ENCODE assay signal across 23 mouse cellular contexts in the genomic region with DNA sequence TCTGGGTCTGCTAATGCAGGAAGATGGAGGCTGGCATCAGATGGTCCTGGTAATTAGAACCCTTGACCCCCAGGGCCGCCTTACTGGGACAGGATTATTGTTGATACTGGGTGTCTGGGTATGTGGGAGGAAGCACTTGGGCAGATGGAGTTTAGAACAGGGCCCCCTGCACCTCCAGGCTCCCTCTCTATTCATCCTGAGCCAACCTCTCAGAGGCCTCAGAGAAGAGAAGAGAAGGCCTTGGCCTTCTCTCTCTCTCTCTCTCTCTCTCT. TPM values are rescaled to one million over a fixed set of nuclear protein-coding genes. Genes with fewer than 3 reads are reported as not detected.
A peak's percentile ranks its signal among the peaks of the same experiment; 100 is the strongest.
DNase-seq lines count a peak whose midpoint lies in the region; ATAC-seq and TF ChIP-seq lines count a peak whose summit lies in the region.
"Had no signal": no experiment of that assay in that cellular context is flagged by ENCODE, and none has a peak within 500 bp of the region (broad histone marks: within the 10 kb centered on the region; RNA-seq: fewer than 3 reads in every experiment).

No protein-coding gene starts in this region.

- no peak overlapping the region for H3K9ac ChIP-seq in forebrain, embryonic 15.5 days (replicated peaks)
- no peak overlapping the region for H3K9ac ChIP-seq in forebrain, postnatal 0 days
- no peak overlapping the region for H3K9ac ChIP-seq in kidney, postnatal 0 days (ENCODE audit: low read depth, low read length)
- H3K9ac ChIP-seq in kidney, embryonic 16.5 days (replicated peaks; ENCODE audit: low read length) = no peak overlapping the region
- H3K9ac ChIP-seq: embryonic facial prominence, embryonic 13.5 days; liver, embryonic 14.5 days; lung, embryonic 15.5 days had no signal

- ATAC-seq in forebrain, embryonic 15.5 days (replicated peaks) = 0 out of 2 replicates have a peak, but pooled peaks have one; percentile 30
- no peak for ATAC-seq in forebrain, postnatal 0 days
- no peak for ATAC-seq in kidney, postnatal 0 days (replicated peaks; ENCODE audit: low FRiP score, low read depth)
- ATAC-seq in kidney, embryonic 16.5 days (ENCODE audit: low FRiP score, low TSS enrichment) = no peak

- DNase-seq in forebrain, postnatal 0 days = no peak
- DNase-seq in kidney, postnatal 0 days (ENCODE audit: low spot score) = peak; percentile 16
- peak; percentile 40 for DNase-seq in Muller cell, postnatal 12 days (ENCODE audit: inconsistent ontology term)
- no peak for DNase-seq in limb, embryonic 10.5 days (ENCODE audit: low spot score)
- no peak for DNase-seq in lung, postnatal 4 days
- no peak for DNase-seq in lung, postnatal 36 days
- DNase-seq: adrenal gland, postnatal 14 days; cerebellum, adult 11 months; gastrocnemius, postnatal 36 days; kidney, adult 18-20 months; kidney, postnatal 36 days; layer of hippocampus, adult 9-11 months; right cerebral cortex, postnatal 14 days; thymus, adult 18-20 months had no signal

- peaks cover 10% of the 10 kb centered on the region; the same call in 1 of the 2 replicates for H3K4me1 ChIP-seq in forebrain, embryonic 15.5 days
- 0 out of 2 replicates have a peak, but pooled peaks cover 3% of the 10 kb centered on the region for H3K4me1 ChIP-seq in forebrain, postnatal 0 days (ENCODE audit: insufficient read depth)
- H3K4me1 ChIP-seq in kidney, postnatal 0 days (replicated peaks; ENCODE audit: insufficient read depth, low read length) = 0 out of 2 replicates have a peak, but pooled peaks cover 3% of the 10 kb centered on the region
- H3K4me1 ChIP-seq in kidney, embryonic 16.5 days (ENCODE audit: insufficient read depth, low read length) = peaks cover 13% of the 10 kb centered on the region; the same call in 1 of the 2 replicates
- peaks cover 22% of the 10 kb centered on the region for H3K4me1 ChIP-seq in limb, embryonic 10.5 days
- H3K4me1 ChIP-seq: lung, embryonic 15.5 days had no signal

- no peaks in the 10 kb centered on the region for H3K36me3 ChIP-seq in forebrain, embryonic 15.5 days
- H3K36me3 ChIP-seq in forebrain, postnatal 0 days (ENCODE audit: insufficient read depth) = no peaks in the 10 kb centered on the region
- no peaks in the 10 kb centered on the region for H3K36me3 ChIP-seq in kidney, postnatal 0 days (ENCODE audit: insufficient read depth, low read length)
- H3K36me3 ChIP-seq in kidney, embryonic 16.5 days (ENCODE audit: insufficient read depth, low read length) = no peaks in the 10 kb centered on the region
- no peaks in the 10 kb centered on the region for H3K36me3 ChIP-seq in limb, embryonic 10.5 days
- H3K36me3 ChIP-seq: embryonic facial prominence, embryonic 13.5 days; G1E; lung, embryonic 15.5 days had no signal

- peak overlapping the region; percentile 49 for H3K27ac ChIP-seq in forebrain, embryonic 15.5 days (replicated peaks)
- H3K27ac ChIP-seq in forebrain, postnatal 0 days (ENCODE audit: low read depth, low read length) = no peak overlapping the region
- H3K27ac ChIP-seq in kidney, postnatal 0 days = no peak overlapping the region
- H3K27ac ChIP-seq in kidney, embryonic 16.5 days (ENCODE audit: low read length) = no peak overlapping the region
- peak overlapping the region; percentile 43; the same call in 1 of the 2 replicates for H3K27ac ChIP-seq in limb, embryonic 10.5 days
- H3K27ac ChIP-seq: embryonic facial prominence, embryonic 13.5 days; liver, embryonic 14.5 days; lung, embryonic 15.5 days had no signal

- no peaks in the 10 kb centered on the region for H3K27me3 ChIP-seq in forebrain, embryonic 15.5 days
- H3K27me3 ChIP-seq in forebrain, postnatal 0 days (ENCODE audit: insufficient read depth, low read length) = no peaks in the 10 kb centered on the region
- no peaks in the 10 kb centered on the region for H3K27me3 ChIP-seq in kidney, postnatal 0 days (ENCODE audit: insufficient read depth, low read length)
- H3K27me3 ChIP-seq in kidney, embryonic 16.5 days (ENCODE audit: insufficient read depth, low read length) = 0 out of 2 replicates have a peak, but pooled peaks cover 2% of the 10 kb centered on the region
- peaks cover 82% of the 10 kb centered on the region for H3K27me3 ChIP-seq in limb, embryonic 10.5 days (ENCODE audit: low read depth, poor library complexity, severe bottlenecking)
- H3K27me3 ChIP-seq: embryonic facial prominence, embryonic 13.5 days; lung, embryonic 15.5 days had no signal

- no peak for TF ChIP-seq CTCF in forebrain, postnatal 0 days (IDR thresholded peaks at IDR 0.05; ENCODE audit: low read depth)
- TF ChIP-seq CTCF in kidney, postnatal 0 days (IDR thresholded peaks at IDR 0.05; ENCODE audit: low read depth) = no peak

- H3K9me3 ChIP-seq in forebrain, embryonic 15.5 days = no peaks in the 10 kb centered on the region
- H3K9me3 ChIP-seq in forebrain, postnatal 0 days (ENCODE audit: low read length) = no peaks in the 10 kb centered on the region
- no peaks in the 10 kb centered on the region for H3K9me3 ChIP-seq in kidney, postnatal 0 days (replicated peaks; ENCODE audit: low read length)
- H3K9me3 ChIP-seq in kidney, embryonic 16.5 days (ENCODE audit: low read length) = no peaks in the 10 kb centered on the region
- H3K9me3 ChIP-seq in limb, embryonic 10.5 days (replicated peaks) = no peaks in the 10 kb centered on the region
- H3K9me3 ChIP-seq: embryonic facial prominence, embryonic 13.5 days; lung, embryonic 15.5 days had no signal

- H3K4me3 ChIP-seq in forebrain, embryonic 15.5 days = no peak overlapping the region
- no peak overlapping the region for H3K4me3 ChIP-seq in forebrain, postnatal 0 days (ENCODE audit: low read depth, low read length)
- H3K4me3 ChIP-seq in kidney, postnatal 0 days (replicated peaks; ENCODE audit: low read depth, low read length) = no peak overlapping the region
- no peak overlapping the region for H3K4me3 ChIP-seq in kidney, embryonic 16.5 days (ENCODE audit: low read length)
- H3K4me3 ChIP-seq in limb, embryonic 10.5 days = no peak overlapping the region
- H3K4me3 ChIP-seq: embryonic facial prominence, embryonic 13.5 days; lung, embryonic 15.5 days had no signal

- H3K4me2 ChIP-seq in forebrain, embryonic 15.5 days (replicated peaks) = no peak overlapping the region
- H3K4me2 ChIP-seq in forebrain, postnatal 0 days (ENCODE audit: low read depth) = no peak overlapping the region
- H3K4me2 ChIP-seq in kidney, postnatal 0 days (ENCODE audit: low read length) = no peak overlapping the region
- no peak overlapping the region for H3K4me2 ChIP-seq in kidney, embryonic 16.5 days (replicated peaks; ENCODE audit: low read depth, low read length)
- H3K4me2 ChIP-seq: embryonic facial prominence, embryonic 13.5 days; lung, embryonic 15.5 days had no signal

- 31% methylated on average over 1 of the region's 1 CpGs for WGBS in forebrain, embryonic 15.5 days
- 36% methylated on average over 1 of the region's 1 CpGs for WGBS in forebrain, postnatal 0 days
- 18% methylated on average over 1 of the region's 1 CpGs for WGBS in kidney, postnatal 0 days
- 6% methylated on average over 1 of the region's 1 CpGs for WGBS in kidney, embryonic 16.5 days
- WGBS in limb, embryonic 10.5 days = 28% methylated on average over 1 of the region's 1 CpGs

RNA-seq across cellular contexts. Expression of gene Slc6a1, which starts 54.4 kb away (rescaled TPM):
- polyA plus RNA-seq in forebrain, embryonic 15.5 days (2015; fragmentation: Nextera tagmentation; extraction: Ambion mirVana) = 98.4 and 99.8 TPM in 2 replicates
- 221 and 302 TPM in 2 replicates for total RNA-seq in forebrain, postnatal 0 days (2014; rRNA removed)
- polyA plus RNA-seq in forebrain, postnatal 0 days (2015; fragmentation: Nextera tagmentation; extraction: Ambion mirVana) = 105 and 152 TPM in 2 replicates
- 0.06 and 0.25 TPM in 2 replicates for polyA plus RNA-seq in kidney, postnatal 0 days (2015; fragmentation: Nextera tagmentation; extraction: Ambion mirVana)
- 0.16 and 0.17 TPM in 2 replicates for polyA plus RNA-seq in kidney, embryonic 16.5 days (2015; fragmentation: Nextera tagmentation; extraction: Ambion mirVana)
- not detected in 2 replicates for polyA plus RNA-seq in limb, embryonic 10.5 days (2016; fragmentation: Nextera tagmentation; extraction: Ambion mirVana)
- total RNA-seq: adrenal gland, postnatal 14 days; megakaryocyte progenitor cell, adult 5-6 weeks had no signal
- polyA plus RNA-seq: G1E; heart, postnatal 0 days; stomach, embryonic 14.5 days had no signal

Comparison
In these comparisons a context has a peak if more than half of its experiments do, and no peak if none do; other contexts are left out.
1. H3K27ac ChIP-seq: peak in forebrain, embryonic 15.5 days (single experiment) and limb, embryonic 10.5 days (single experiment); none in forebrain, postnatal 0 days (single experiment), kidney, postnatal 0 days (single experiment) and kidney, embryonic 16.5 days (single experiment).
2. DNase-seq: peak in kidney, postnatal 0 days (single experiment) and Muller cell, postnatal 12 days (single experiment); none in forebrain, postnatal 0 days (single experiment), limb, embryonic 10.5 days (single experiment), lung, postnatal 4 days (0 of 2) and lung, postnatal 36 days (single experiment).
3. RNA of gene Slc6a1, which starts 54.4 kb away (polyA plus RNA-seq): 105 to 152 TPM in forebrain, postnatal 0 days and 98.4 to 99.8 TPM in forebrain, embryonic 15.5 days; 0.06 to 0.25 TPM in kidney, postnatal 0 days, 0.16 to 0.17 TPM in kidney, embryonic 16.5 days and not detected in limb, embryonic 10.5 days; every median in the first group is over 10 times any median in the second.